Mouse (Mus musculus) stomach, postnatal 0 days (tissue): Measurements from ENCODE around the gene Ogg1. TPM values are rescaled to one million over a fixed set of nuclear protein-coding genes. Genes with fewer than 3 reads are reported as not detected.

Source experiments
- ATAC-seq: fragments of 200-750 bp; cut with Nextera tagmentation; 2 replicates; pipeline ENCODE4 v1.8.0; 2017; ENCODE audit not compliant: low FRiP score, low TSS enrichment
- DNase-seq: peaks from one replicate; pipeline ENCODE4 v3.0.0-alpha.2; 2016; ENCODE audit warnings: low spot score
- H3K27ac ChIP-seq: fragments of 300-500 bp; sonication (generic); replicated peaks from 2 replicates; pipeline ENCODE4 v1.5.1; 2014; ENCODE audit warnings: mild to moderate bottlenecking, control low read depth
- H3K27me3 ChIP-seq: fragments of 300-500 bp; sonication (generic); 2 replicates; pipeline ENCODE4 v1.6.1; 2014; ENCODE audit warnings: low read length; ENCODE audit not compliant: control insufficient read depth, insufficient read depth
- H3K36me3 ChIP-seq: fragments of 300-500 bp; sonication (generic); 2 replicates; pipeline ENCODE4 v1.6.1; 2014; ENCODE audit warnings: low read length, mixed read lengths; ENCODE audit not compliant: control insufficient read depth, insufficient read depth
- H3K4me1 ChIP-seq: fragments of 300-500 bp; sonication (generic); replicated peaks from 2 replicates; pipeline ENCODE4 v1.6.1; 2014; ENCODE audit warnings: antibody characterized with exemption; ENCODE audit not compliant: control insufficient read depth, insufficient read depth
- H3K4me2 ChIP-seq: fragments of 300-500 bp; sonication (generic); replicated peaks from 2 replicates; pipeline ENCODE4 v1.6.1; 2014; ENCODE audit warnings: low read depth, mild to moderate bottlenecking, control low read depth, moderate library complexity
- H3K4me3 ChIP-seq: fragments of 300-500 bp; sonication (generic); 2 replicates; pipeline ENCODE4 v1.5.1; 2014; ENCODE audit warnings: low read depth, low read length, control low read depth
- H3K9ac ChIP-seq: fragments of 300-500 bp; sonication (generic); 2 replicates; pipeline ENCODE4 v1.6.1; 2014; ENCODE audit warnings: mild to moderate bottlenecking, low read length, control low read depth, mixed read lengths
- H3K9me3 ChIP-seq: fragments of 300-500 bp; sonication (generic); 2 replicates; pipeline ENCODE4 v1.6.1; 2016; ENCODE audit warnings: low read length; ENCODE audit not compliant: control insufficient read depth
- CTCF ChIP-seq: IDR thresholded peaks from 2 replicates; pipeline ENCODE4 v1.5.1; 2016; ENCODE audit warnings: antibody characterized with exemption, low read depth, mild to moderate bottlenecking, moderate library complexity
- EP300 ChIP-seq: optimal IDR thresholded peaks from 2 replicates; pipeline ENCODE3; 2016; ENCODE audit warnings: antibody characterized with exemption
- WGBS: fragments of 180-500 bp; shearing (Covaris S2); extraction: QIAGEN DNeasy Blood & Tissue Kit; methylation state at CpG from one replicate; pipeline ENCODE4 v1.1.7; 2014; 5-methylcytosine and 5-hydroxymethylcytosine counted together
- polyA plus RNA-seq: library from polyadenylated mRNA; unstranded; fragments of >200 nt; fragmentation: Nextera tagmentation; extraction: Ambion mirVana; gene quantifications from 2 replicates; pipeline ENCODE4 v1.2.1, GENCODE M21; 2015

The Ogg1 gene
- polyA plus RNA-seq, 1 experiment from 2014 or later = 6.8 TPM

DNA sequence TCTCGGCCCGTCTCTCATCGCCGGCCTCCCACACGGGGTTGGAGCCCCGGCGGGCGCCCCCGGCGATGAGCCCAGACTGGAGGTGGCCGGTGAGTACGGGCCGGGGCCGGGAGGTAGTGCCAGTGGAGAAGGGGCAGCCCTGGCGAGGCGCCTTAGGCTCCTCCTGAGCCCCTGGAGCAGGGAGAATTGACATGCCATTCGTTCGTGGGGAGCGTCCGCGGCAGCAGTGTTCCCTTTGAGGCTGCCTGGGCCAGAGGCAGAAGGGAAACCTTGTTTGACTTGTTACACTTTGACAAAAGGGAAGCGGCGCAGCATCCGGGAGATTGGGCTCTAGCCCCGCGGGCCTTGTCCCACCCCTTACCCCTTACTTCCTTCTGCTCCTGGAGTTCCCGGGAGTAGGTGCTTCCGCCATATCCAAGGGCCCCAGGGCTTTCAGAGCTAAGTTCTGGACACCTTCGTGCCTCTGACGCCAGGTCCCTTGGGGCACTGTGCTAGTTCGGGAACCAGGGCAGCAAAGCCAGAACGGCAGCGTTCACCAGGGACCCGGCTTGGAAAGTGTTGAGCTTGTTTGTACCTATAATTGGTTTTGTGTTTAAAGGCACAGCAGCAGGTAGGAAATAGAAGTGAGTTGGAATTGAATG lies 19.2 kb upstream of the Ogg1 start:
- DNase-seq (peak; percentile 70), ATAC-seq (no peak)
- H3K9me3 ChIP-seq = no peaks in the 10 kb centered on the region
- peak overlapping the region; percentile 96 for H3K9ac ChIP-seq
- H3K27me3 ChIP-seq = no peaks in the 10 kb centered on the region
- H3K36me3 ChIP-seq = peaks cover 8% of the 10 kb centered on the region; the same call in 1 of the 2 replicates
- TF ChIP-seq EP300 = peak; percentile 26
- TF ChIP-seq CTCF = no peak
- WGBS = under 1% methylated on average over 33 of the region's 34 CpGs
- H3K4me3 ChIP-seq = peak overlapping the region; percentile 92
- H3K4me1 ChIP-seq = 0 out of 2 replicates have a peak, but pooled peaks cover 3% of the 10 kb centered on the region
- peak overlapping the region; percentile 100 for H3K27ac ChIP-seq
- H3K4me2 ChIP-seq = peak overlapping the region; percentile 87

DNA sequence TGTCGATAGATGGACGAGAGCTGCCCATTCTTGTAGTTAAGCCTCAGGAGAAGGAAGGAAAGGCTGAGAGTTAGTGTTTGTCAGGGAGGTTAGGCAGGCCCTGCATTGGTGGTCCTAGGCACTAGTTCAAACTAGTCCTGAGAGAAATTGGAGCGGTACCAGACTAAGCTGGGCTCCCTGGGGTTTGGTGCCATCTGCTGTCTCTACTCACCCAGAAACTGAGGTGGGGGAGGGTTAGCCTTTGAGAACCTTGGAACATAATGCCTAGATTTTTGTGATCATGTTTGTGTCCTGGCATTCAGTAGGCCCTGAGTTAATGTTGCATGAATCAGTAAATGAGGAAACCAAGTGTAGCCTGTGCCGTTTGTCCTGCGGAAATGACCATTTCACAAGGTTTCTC lies 18.6 kb upstream of the Ogg1 start:
- Histone ChIP-seq H3K4me2 (peak overlapping the region; percentile 87), H3K9ac (peak overlapping the region; percentile 96), H3K27ac (peak overlapping the region; percentile 100), H3K4me3 (peak overlapping the region; percentile 92), H3K27me3 (no peaks in the 10 kb centered on the region), H3K36me3 (peaks cover 9% of the 10 kb centered on the region; the same call in 1 of the 2 replicates), H3K9me3 (no peaks in the 10 kb centered on the region), H3K4me1 (0 out of 2 replicates have a peak, but pooled peaks cover 3% of the 10 kb centered on the region)
- peak; percentile 42 for DNase-seq
- ATAC-seq = no peak
- 30% methylated on average over 5 of the region's 5 CpGs for WGBS
- TF ChIP-seq CTCF (peak; percentile 65), EP300 (no peak)

DNA sequence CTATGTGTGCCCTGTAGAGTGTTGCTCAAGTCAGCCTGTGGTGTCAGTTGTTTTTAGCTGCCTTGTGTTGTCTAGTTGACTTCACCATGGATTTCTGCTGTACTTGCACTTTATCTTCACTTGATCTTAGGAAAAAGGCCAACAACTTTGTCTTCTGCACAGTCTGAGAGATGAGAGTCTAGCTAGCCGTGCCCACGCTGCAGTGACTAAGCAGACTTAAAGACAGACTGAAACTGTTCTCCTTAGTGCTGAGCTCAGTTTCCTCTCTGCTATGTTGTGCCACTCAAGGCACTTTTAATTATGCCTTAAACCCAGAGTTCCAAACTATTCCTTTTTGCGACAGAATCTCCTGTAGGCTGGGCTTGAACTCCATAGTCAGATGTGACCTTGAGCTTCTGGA lies 10.8 kb upstream of the Ogg1 start:
- Histone ChIP-seq H3K4me3 (no peak overlapping the region), H3K9ac (no peak overlapping the region), H3K4me1 (no peaks in the 10 kb centered on the region), H3K27ac (no peak overlapping the region), H3K9me3 (no peaks in the 10 kb centered on the region), H3K36me3 (peaks cover 44% of the 10 kb centered on the region), H3K4me2 (no peak overlapping the region), H3K27me3 (no peaks in the 10 kb centered on the region)
- TF ChIP-seq CTCF = no peak
- no peak for TF ChIP-seq EP300
- ATAC-seq (no peak), DNase-seq (no peak)
- 94% methylated on average over 3 of the region's 3 CpGs for WGBS

DNA sequence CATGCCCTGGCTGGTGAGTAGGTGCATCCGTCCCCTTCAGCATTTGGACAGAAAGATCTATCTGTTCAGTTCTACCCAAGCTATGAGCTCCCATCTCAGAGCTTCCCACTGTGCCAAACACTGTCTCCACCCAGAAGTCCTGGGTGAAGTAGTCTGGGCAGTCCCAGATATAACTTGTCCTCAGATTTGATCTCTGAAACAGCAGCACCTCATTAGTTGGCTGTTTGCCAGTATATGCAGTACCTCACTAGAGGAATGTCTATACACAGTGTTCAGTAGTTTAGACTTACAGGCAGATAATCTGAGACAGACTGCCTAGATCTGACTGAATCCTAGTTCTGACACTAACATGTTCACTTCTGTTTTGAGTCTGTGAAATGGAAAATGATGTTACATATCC lies 2.6 kb downstream of the Ogg1 start:
- no peak overlapping the region for H3K27ac ChIP-seq
- DNase-seq (no peak), ATAC-seq (no peak)
- no peak overlapping the region for H3K9ac ChIP-seq
- H3K4me1 ChIP-seq = 0 out of 2 replicates have a peak, but pooled peaks cover 2% of the 10 kb centered on the region
- H3K4me3 ChIP-seq = no peak overlapping the region
- H3K27me3 ChIP-seq = no peaks in the 10 kb centered on the region
- TF ChIP-seq EP300 (no peak), CTCF (no peak)
- H3K9me3 ChIP-seq = no peaks in the 10 kb centered on the region
- H3K4me2 ChIP-seq = no peak overlapping the region
- peaks cover 6% of the 10 kb centered on the region for H3K36me3 ChIP-seq
- 96% methylated on average over 1 of the region's 1 CpGs for WGBS

DNA sequence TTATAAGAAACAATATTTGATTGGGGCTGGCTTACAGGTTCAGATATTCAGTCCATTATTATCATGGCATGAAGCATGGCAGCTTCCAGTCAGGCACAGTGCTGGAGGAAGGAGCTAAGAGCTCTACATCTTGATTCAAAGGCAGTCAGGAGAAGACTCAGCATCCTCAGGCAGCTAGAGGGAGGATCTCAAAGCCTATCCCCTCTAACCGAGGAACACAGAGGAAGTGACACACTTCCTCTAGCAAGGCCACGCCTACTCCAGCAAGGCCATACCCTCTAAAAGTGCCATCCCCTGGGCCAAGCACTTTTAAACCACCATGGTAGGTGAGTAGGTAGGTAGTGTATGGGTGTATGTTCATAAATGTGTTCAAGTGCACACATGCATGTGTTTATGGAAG lies 3.8 kb downstream of the Ogg1 start:
- H3K27ac ChIP-seq = no peak overlapping the region
- no peak for TF ChIP-seq CTCF
- no peak for TF ChIP-seq EP300
- H3K27me3 ChIP-seq = no peaks in the 10 kb centered on the region
- no peak overlapping the region for H3K9ac ChIP-seq
- no peaks in the 10 kb centered on the region for H3K9me3 ChIP-seq
- H3K4me1 ChIP-seq = 0 out of 2 replicates have a peak, but pooled peaks cover 2% of the 10 kb centered on the region
- H3K36me3 ChIP-seq = peaks cover 3% of the 10 kb centered on the region
- WGBS = 46% methylated on average over 2 of the region's 2 CpGs
- H3K4me3 ChIP-seq = no peak overlapping the region
- H3K4me2 ChIP-seq = no peak overlapping the region
- DNase-seq (no peak), ATAC-seq (no peak)

DNA sequence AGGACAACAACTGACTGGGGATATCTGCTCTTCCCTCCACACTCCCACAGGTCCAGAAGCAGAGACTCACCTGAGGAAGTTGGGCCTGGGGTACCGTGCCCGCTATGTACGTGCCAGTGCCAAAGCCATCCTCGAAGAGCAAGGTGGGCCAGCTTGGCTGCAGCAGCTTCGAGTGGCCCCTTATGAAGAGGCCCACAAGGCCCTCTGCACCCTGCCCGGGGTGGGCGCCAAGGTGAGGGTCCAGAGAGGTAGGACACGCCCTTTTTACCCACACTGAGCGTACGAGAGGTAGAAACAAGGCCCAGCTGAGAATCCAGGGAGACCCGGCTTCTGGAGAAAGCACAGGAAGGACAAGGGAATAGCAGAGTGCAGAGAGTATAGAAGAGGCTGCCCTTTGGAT lies 4.9 kb downstream of the Ogg1 start:
- no peak for TF ChIP-seq EP300
- no peak for TF ChIP-seq CTCF
- H3K27ac ChIP-seq = no peak overlapping the region
- no peak for DNase-seq
- no peak for ATAC-seq
- H3K4me2 ChIP-seq = no peak overlapping the region
- H3K9me3 ChIP-seq = no peaks in the 10 kb centered on the region
- H3K36me3 ChIP-seq = peaks cover 10% of the 10 kb centered on the region
- WGBS = 89% methylated on average over 11 of the region's 11 CpGs
- H3K4me3 ChIP-seq = no peak overlapping the region
- H3K27me3 ChIP-seq = no peaks in the 10 kb centered on the region
- no peak overlapping the region for H3K9ac ChIP-seq
- no peaks in the 10 kb centered on the region for H3K4me1 ChIP-seq
